Mouse (Mus musculus) fibroblast of lung, adult 2 months (primary cell): ENCODE results near the gene Slc44a1.

Experiments used
- DNase-seq: peaks from one replicate; pipeline ENCODE4 v3.0.0-alpha.2; 2011; ENCODE audit warnings: low read depth

The Slc44a1 gene

GRCm38 (mm10) chr4:53440010-53440815, at the start of gene Slc44a1:
TSS of gene Slc44a1 (plus strand) at chr4:53440413.
- peak; percentile 74 for DNase-seq

- DNase-seq = no peak
Measured at GRCm38 (mm10) chr4:53395002-53395401, 45.2 kb upstream of the Slc44a1 start.

GRCm38 (mm10) chr4:53396623-53397192, 43.5 kb upstream of the Slc44a1 start:
- no peak for DNase-seq

GRCm38 (mm10) chr4:53397280-53398117, 42.7 kb upstream of the Slc44a1 start:
- DNase-seq = no peak

- DNase-seq = no peak
Measured at GRCm38 (mm10) chr4:53398561-53398960, 41.7 kb upstream of the Slc44a1 start.

- DNase-seq = no peak
Measured at GRCm38 (mm10) chr4:53399428-53399827, 40.8 kb upstream of the Slc44a1 start.

- no peak for DNase-seq
Measured at GRCm38 (mm10) chr4:53403386-53403785, 36.8 kb upstream of the Slc44a1 start.

GRCm38 (mm10) chr4:53404431-53404925, 35.7 kb upstream of the Slc44a1 start:
- DNase-seq = no peak

GRCm38 (mm10) chr4:53406866-53407265, 33.3 kb upstream of the Slc44a1 start:
- no peak for DNase-seq

- DNase-seq = no peak
Measured at GRCm38 (mm10) chr4:53408821-53409220, 31.4 kb upstream of the Slc44a1 start.

GRCm38 (mm10) chr4:53409526-53410085, 30.6 kb upstream of the Slc44a1 start:
- DNase-seq = peak; percentile 44

GRCm38 (mm10) chr4:53410752-53411151, 29.5 kb upstream of the Slc44a1 start:
- no peak for DNase-seq

GRCm38 (mm10) chr4:53411958-53412870, 28.0 kb upstream of the Slc44a1 start:
- no peak for DNase-seq

- no peak for DNase-seq
Measured at GRCm38 (mm10) chr4:53412991-53413390, 27.2 kb upstream of the Slc44a1 start.

- DNase-seq = no peak
Measured at GRCm38 (mm10) chr4:53414031-53414797, 26.0 kb upstream of the Slc44a1 start.

GRCm38 (mm10) chr4:53415873-53416637, 24.2 kb upstream of the Slc44a1 start:
- DNase-seq = peak; percentile 77

- no peak for DNase-seq
Measured at GRCm38 (mm10) chr4:53416928-53417327, 23.3 kb upstream of the Slc44a1 start.

GRCm38 (mm10) chr4:53422799-53423198, 17.4 kb upstream of the Slc44a1 start:
- DNase-seq = no peak

- DNase-seq = no peak
Measured at GRCm38 (mm10) chr4:53427120-53427519, 13.1 kb upstream of the Slc44a1 start.

- no peak for DNase-seq
Measured at GRCm38 (mm10) chr4:53430522-53430921, 9.7 kb upstream of the Slc44a1 start.
